Mouse (Mus musculus) ES-E14 (cell line): ENCODE results near the gene Sec16b. TPM values are rescaled to one million over a fixed set of nuclear protein-coding genes. Genes with fewer than 3 reads are reported as not detected.

ENCODE experiments used
- DNase-seq: peaks from one replicate; pipeline ENCODE4 v3.0.0-alpha.2; 2013; ENCODE audit warnings: low read depth, low spot score
- H3K27ac ChIP-seq: 2 replicates; pipeline ENCODE4 v1.5.1; 2012; ENCODE audit warnings: low read depth, mild to moderate bottlenecking, low read length, moderate library complexity, mixed read lengths; ENCODE audit not compliant: poor library complexity, insufficient read depth, severe bottlenecking
- H3K36me3 ChIP-seq: 2 replicates; pipeline ENCODE4 v1.6.1; 2012; ENCODE audit warnings: mild to moderate bottlenecking, low read length, moderate library complexity, mixed read lengths; ENCODE audit not compliant: control insufficient read depth, poor library complexity, insufficient read depth, severe bottlenecking
- H3K4me1 ChIP-seq, 2 experiments: fragments of 150-350 bp in 1 of 2; sonication (generic) in 1 of 2; 2 replicates each; pipeline ENCODE4 v1.6.1; 2012; ENCODE audit warnings: low read length in 2 of 2, mild to moderate bottlenecking in 1 of 2, mixed read lengths in 1 of 2; ENCODE audit not compliant: control insufficient read depth in 2 of 2, insufficient read depth in 2 of 2, poor library complexity in 1 of 2
- H3K4me3 ChIP-seq, 2 experiments: fragments of 150-350 bp in 1 of 2; sonication (generic) in 1 of 2; 2 replicates each; pipeline ENCODE4 v1.5.1; 2012; ENCODE audit warnings: low read length in 2 of 2, low read depth in 1 of 2, mild to moderate bottlenecking in 1 of 2, mixed read lengths in 1 of 2; ENCODE audit not compliant: insufficient read depth in 1 of 2, poor library complexity in 1 of 2, severe bottlenecking in 1 of 2
- H3K9ac ChIP-seq: 2 replicates; pipeline ENCODE4 v1.6.1; 2012; ENCODE audit warnings: low read depth, mild to moderate bottlenecking, low read length, mixed read lengths; ENCODE audit not compliant: poor library complexity, insufficient read depth, severe bottlenecking
- H3K9me3 ChIP-seq: fragments of 150-350 bp; sonication (generic); 2 replicates; pipeline ENCODE4 v1.6.1; 2012; ENCODE audit warnings: low read depth, mild to moderate bottlenecking, low read length; ENCODE audit not compliant: control insufficient read depth, insufficient read depth
- CHD2 ChIP-seq: IDR thresholded peaks from 2 replicates; pipeline ENCODE4 v1.6.1; 2014; ENCODE audit warnings: mild to moderate bottlenecking, low read depth, low read length, inconsistent platforms
- HCFC1 ChIP-seq: IDR thresholded peaks from 2 replicates; pipeline ENCODE4 v1.6.1; 2012; ENCODE audit warnings: low read length, inconsistent platforms, borderline replicate concordance; ENCODE audit not compliant: insufficient read depth
- MAFK ChIP-seq: IDR thresholded peaks from 2 replicates; pipeline ENCODE4 v1.6.1; 2014; ENCODE audit warnings: mild to moderate bottlenecking, low read depth, low read length, inconsistent platforms; ENCODE audit not compliant: insufficient read depth
- ZC3H11A ChIP-seq: IDR thresholded peaks from 2 replicates; pipeline ENCODE4 v1.6.1; 2012; ENCODE audit warnings: low read depth, mild to moderate bottlenecking, inconsistent platforms, low read length, borderline replicate concordance
- ZNF384 ChIP-seq: IDR thresholded peaks from 2 replicates; pipeline ENCODE4 v1.6.1; 2012; ENCODE audit warnings: low read depth, low read length, inconsistent platforms
- in situ Hi-C, 2 experiments: fragments of 600-800 bp; cut with MboI; formaldehyde crosslinking; loops; one replicate each; pipeline ENCODE4 v1.15.1; 2025; ENCODE audit warnings: low sequenced_read_pairs in 2 of 2, inconsistent platforms in 1 of 2; ENCODE audit not compliant: unreplicated experiment in 2 of 2
- total RNA-seq: library from RNA; depleted of rRNA; stranded (reverse); fragments of 300-350 nt; gene quantifications from 2 replicates; pipeline ENCODE4 v1.2.3, GENCODE M21; 2012

Gene Sec16b
- total RNA-seq, 1 experiment: 0.13 TPM

- Histone ChIP-seq H3K9ac (no peak overlapping the region), H3K9me3 (no peaks in the 10 kb centered on the region), H3K36me3 (no peaks in the 10 kb centered on the region), H3K4me3 (peak overlapping the region; percentile 55 to 65), H3K4me1 (peaks cover 0 to 5% of the 10 kb centered on the region in 2 experiments; a peak in 1 of 4 replicates), H3K27ac (no peak overlapping the region)
- TF ChIP-seq ZC3H11A (no peak), HCFC1 (no peak), ZNF384 (no peak), MAFK (no peak), CHD2 (no peak)
- in situ Hi-C loops: loop anchor here in 1 of 2 experiments (10.0 kb wide), 1 partner anchor 1094 kb away; no protein-coding TSS in a partner anchor
- peak; percentile 67 for DNase-seq
Measured at GRCm38 (mm10) chr1:157560654-157561386, 54.3 kb downstream of the Sec16b start.

GRCm38 (mm10) chr1:157567819-157568218, 61.3 kb downstream of the Sec16b start:
- Histone ChIP-seq H3K36me3 (no peaks in the 10 kb centered on the region), H3K4me1 (no peaks in the 10 kb centered on the region), H3K9ac (no peak overlapping the region), H3K27ac (no peak overlapping the region), H3K4me3 (no peak overlapping the region), H3K9me3 (no peaks in the 10 kb centered on the region)
- no peak for TF ChIP-seq ZNF384
- no peak for TF ChIP-seq HCFC1
- no peak for TF ChIP-seq ZC3H11A
- no peak for TF ChIP-seq CHD2
- TF ChIP-seq MAFK: no peak
- DNase-seq: no peak
- in situ Hi-C loops: loop anchor here in 1 of 2 experiments (10.0 kb wide), 1 partner anchor 1087 kb away; no protein-coding TSS in a partner anchor

GRCm38 (mm10) chr1:157569263-157570090, 62.9 kb downstream of the Sec16b start:
- Histone ChIP-seq H3K4me1 (no peaks in the 10 kb centered on the region), H3K36me3 (no peaks in the 10 kb centered on the region), H3K27ac (no peak overlapping the region), H3K4me3 (no peak overlapping the region), H3K9me3 (no peaks in the 10 kb centered on the region), H3K9ac (no peak overlapping the region)
- in situ Hi-C loops: loop anchor here in 1 of 2 experiments (10.0 kb wide), 1 partner anchor 1085 kb away; no protein-coding TSS in a partner anchor
- DNase-seq: no peak
- TF ChIP-seq CHD2 (no peak), HCFC1 (no peak), MAFK (no peak), ZNF384 (no peak), ZC3H11A (no peak)

- Histone ChIP-seq H3K27ac (no peak overlapping the region), H3K9me3 (no peaks in the 10 kb centered on the region), H3K4me1 (no peaks in the 10 kb centered on the region), H3K36me3 (no peaks in the 10 kb centered on the region), H3K9ac (no peak overlapping the region), H3K4me3 (no peak overlapping the region)
- TF ChIP-seq CHD2 (no peak), ZNF384 (no peak), HCFC1 (no peak), ZC3H11A (no peak), MAFK (no peak)
- in situ Hi-C loops: no loop called here
- peak; percentile 40 for DNase-seq
Measured at GRCm38 (mm10) chr1:157575316-157575715, 68.8 kb downstream of the Sec16b start.
